Mouse (Mus musculus): ENCODE data around the gene Adam15.

The Adam15 gene

GRCm38 (mm10) chr3:89365486-89366414 lies 16.0 kb upstream of the Adam15 start:
- H3K36me3 ChIP-seq (ENCODE audit: insufficient read depth, low read length), result no peaks in the 10 kb centered on the region
- H3K4me3 ChIP-seq (replicated peaks; ENCODE audit: low read length), result peak overlapping the region; percentile 60
- TF ChIP-seq POU5F1 (IDR thresholded peaks at IDR 0.05; ENCODE audit: borderline replicate concordance, low read length) (no peak), NANOG (IDR thresholded peaks at IDR 0.05; ENCODE audit: borderline replicate concordance, low read length) (no peak), CTCF (conservative IDR thresholded peaks at IDR 0.05; ENCODE audit: low read length) (no peak)
- H3K4me1 ChIP-seq (replicated peaks; ENCODE audit: low read depth, low read length), result peaks cover 32% of the 10 kb centered on the region
- no peaks in the 10 kb centered on the region for H3K9me3 ChIP-seq (ENCODE audit: low read length)
- peaks cover 66% of the 10 kb centered on the region for H3K27me3 ChIP-seq (ENCODE audit: insufficient read depth, low read length)

DNA sequence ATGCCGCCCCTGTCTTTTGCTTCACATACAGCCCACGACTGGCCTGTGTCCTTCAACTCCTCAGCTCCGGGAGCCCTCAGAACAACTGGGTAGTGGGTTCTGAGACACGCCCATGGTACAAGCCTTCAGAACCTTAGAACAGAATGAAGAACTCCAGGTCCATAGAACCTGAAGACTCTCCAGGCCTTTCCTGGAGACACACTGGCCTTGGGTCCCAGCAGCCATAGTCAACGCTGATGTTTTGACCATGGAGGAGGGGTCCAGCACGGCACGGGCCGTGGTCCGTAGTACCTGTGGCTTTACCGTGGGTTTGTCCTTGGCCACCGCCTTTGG lies 15.3 kb upstream of the Adam15 start, which contains the start of gene Dcst1:
Dcst1 (minus strand) TSS at position 101 of the 333 bp plus-strand sequence.
- TF ChIP-seq NANOG (IDR thresholded peaks at IDR 0.05; ENCODE audit: borderline replicate concordance, low read length), result no peak
- TF ChIP-seq CTCF (conservative IDR thresholded peaks at IDR 0.05; ENCODE audit: low read length), result no peak
- TF ChIP-seq POU5F1 (IDR thresholded peaks at IDR 0.05; ENCODE audit: borderline replicate concordance, low read length), result no peak
- peaks cover 63% of the 10 kb centered on the region for H3K27me3 ChIP-seq (ENCODE audit: insufficient read depth, low read length)
- no peaks in the 10 kb centered on the region for H3K9me3 ChIP-seq (ENCODE audit: low read length)
- H3K4me1 ChIP-seq (replicated peaks; ENCODE audit: low read depth, low read length), result peaks cover 27% of the 10 kb centered on the region
- peak within 1 kb of the TSS; percentile 60 for H3K4me3 ChIP-seq (replicated peaks; ENCODE audit: low read length)
- H3K36me3 ChIP-seq (ENCODE audit: insufficient read depth, low read length), result no peaks in the 10 kb centered on the region

DNA sequence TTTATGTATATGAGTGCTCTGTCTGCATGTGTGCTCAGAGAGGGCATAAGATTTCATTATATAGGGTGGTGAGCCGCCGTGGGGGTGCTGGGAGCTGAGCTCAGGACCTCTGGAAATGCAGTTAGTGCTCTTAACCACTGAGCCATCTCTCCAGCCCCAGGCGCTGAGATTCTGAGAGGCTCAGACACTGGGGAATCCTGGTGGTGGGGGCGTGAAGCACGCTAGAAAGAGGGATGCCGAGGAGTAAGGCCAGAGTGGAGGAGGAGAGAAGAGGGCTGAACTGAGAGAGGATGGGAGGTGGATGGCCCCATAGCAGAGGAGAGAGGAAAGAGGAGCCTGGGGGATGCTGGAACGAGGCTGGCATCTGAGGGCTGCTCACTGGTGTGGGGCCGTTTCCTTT lies 14.8 kb upstream of the Adam15 start:
- peaks cover 31% of the 10 kb centered on the region for H3K4me1 ChIP-seq (replicated peaks; ENCODE audit: low read depth, low read length)
- TF ChIP-seq POU5F1 (IDR thresholded peaks at IDR 0.05; ENCODE audit: borderline replicate concordance, low read length) (no peak), CTCF (conservative IDR thresholded peaks at IDR 0.05; ENCODE audit: low read length) (no peak), NANOG (IDR thresholded peaks at IDR 0.05; ENCODE audit: borderline replicate concordance, low read length) (no peak)
- H3K36me3 ChIP-seq (ENCODE audit: insufficient read depth, low read length), result no peaks in the 10 kb centered on the region
- peak overlapping the region; percentile 60; the same call in 1 of the 2 replicates for H3K4me3 ChIP-seq (replicated peaks; ENCODE audit: low read length)
- H3K9me3 ChIP-seq (ENCODE audit: low read length), result no peaks in the 10 kb centered on the region
- H3K27me3 ChIP-seq (ENCODE audit: insufficient read depth, low read length), result peaks cover 63% of the 10 kb centered on the region

DNA sequence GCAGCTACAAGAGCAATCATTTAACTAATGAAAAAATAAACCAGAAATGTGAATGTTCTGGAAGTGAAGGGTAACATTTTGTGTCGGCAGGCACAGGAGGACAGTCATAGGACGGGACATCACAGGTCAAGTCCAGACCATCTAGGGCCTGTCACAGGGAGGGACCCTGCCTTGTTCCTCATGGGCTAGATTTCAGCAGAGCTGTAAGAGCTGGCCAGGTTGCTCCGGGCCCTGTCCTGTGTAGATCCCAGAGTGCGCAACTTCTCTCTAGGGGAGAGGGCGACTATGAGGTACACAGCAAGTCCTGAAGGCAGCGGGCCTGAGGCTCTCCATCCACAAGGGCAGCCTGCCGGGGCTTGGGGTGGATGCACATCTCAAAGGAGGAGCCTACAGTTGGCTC lies 11.9 kb upstream of the Adam15 start, which contains the start of gene Dcst2:
Dcst2 (plus strand) TSS at position 301 of the 400 bp plus-strand sequence.
- no peak for TF ChIP-seq CTCF (conservative IDR thresholded peaks at IDR 0.05; ENCODE audit: low read length)
- no peak for TF ChIP-seq NANOG (IDR thresholded peaks at IDR 0.05; ENCODE audit: borderline replicate concordance, low read length)
- no peak for TF ChIP-seq POU5F1 (IDR thresholded peaks at IDR 0.05; ENCODE audit: borderline replicate concordance, low read length)
- H3K36me3 ChIP-seq (ENCODE audit: insufficient read depth, low read length), result no peaks in the 10 kb centered on the region
- H3K4me3 ChIP-seq (replicated peaks; ENCODE audit: low read length), result no peak within 1 kb of the TSS
- peaks cover 66% of the 10 kb centered on the region for H3K27me3 ChIP-seq (ENCODE audit: insufficient read depth, low read length)
- H3K4me1 ChIP-seq (replicated peaks; ENCODE audit: low read depth, low read length), result peaks cover 26% of the 10 kb centered on the region
- no peaks in the 10 kb centered on the region for H3K9me3 ChIP-seq (ENCODE audit: low read length)

DNA sequence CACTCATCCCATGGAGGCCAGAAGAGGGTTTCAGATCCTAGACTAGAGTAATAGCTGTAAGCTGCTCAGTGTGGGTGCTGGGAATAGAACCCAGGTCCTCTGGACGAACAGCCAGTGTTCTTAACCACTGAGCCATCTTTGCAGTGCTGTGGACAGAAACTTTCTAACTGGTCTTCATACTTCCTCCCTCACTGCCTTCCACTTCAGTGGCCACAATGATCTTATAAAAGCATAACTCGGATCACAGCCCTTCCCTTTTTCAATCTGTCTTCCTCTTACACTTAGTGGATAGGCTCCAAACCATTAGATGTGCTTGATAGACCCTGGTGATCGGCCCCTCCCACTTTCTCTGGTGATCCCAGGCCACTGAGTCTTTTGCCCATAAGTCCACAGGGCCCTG lies 10.4 kb upstream of the Adam15 start:
- Histone ChIP-seq H3K36me3 (ENCODE audit: insufficient read depth, low read length) (no peaks in the 10 kb centered on the region), H3K4me1 (replicated peaks; ENCODE audit: low read depth, low read length) (peaks cover 28% of the 10 kb centered on the region), H3K9me3 (ENCODE audit: low read length) (no peaks in the 10 kb centered on the region), H3K27me3 (ENCODE audit: insufficient read depth, low read length) (peaks cover 66% of the 10 kb centered on the region), H3K4me3 (replicated peaks; ENCODE audit: low read length) (no peak overlapping the region)
- no peak for TF ChIP-seq CTCF (conservative IDR thresholded peaks at IDR 0.05; ENCODE audit: low read length)
- TF ChIP-seq NANOG (IDR thresholded peaks at IDR 0.05; ENCODE audit: borderline replicate concordance, low read length), result no peak
- TF ChIP-seq POU5F1 (IDR thresholded peaks at IDR 0.05; ENCODE audit: borderline replicate concordance, low read length), result no peak

- Histone ChIP-seq H3K27me3 (ENCODE audit: insufficient read depth, low read length) (peaks cover 61% of the 10 kb centered on the region), H3K4me1 (replicated peaks; ENCODE audit: low read depth, low read length) (peaks cover 26% of the 10 kb centered on the region), H3K36me3 (ENCODE audit: insufficient read depth, low read length) (no peaks in the 10 kb centered on the region), H3K4me3 (replicated peaks; ENCODE audit: low read length) (no peak overlapping the region), H3K9me3 (ENCODE audit: low read length) (no peaks in the 10 kb centered on the region)
- no peak for TF ChIP-seq POU5F1 (IDR thresholded peaks at IDR 0.05; ENCODE audit: borderline replicate concordance, low read length)
- no peak for TF ChIP-seq NANOG (IDR thresholded peaks at IDR 0.05; ENCODE audit: borderline replicate concordance, low read length)
- no peak for TF ChIP-seq CTCF (conservative IDR thresholded peaks at IDR 0.05; ENCODE audit: low read length)
These were observed 9.8 kb upstream of the Adam15 start for GRCm38 (mm10) chr3:89359630-89360029.

DNA sequence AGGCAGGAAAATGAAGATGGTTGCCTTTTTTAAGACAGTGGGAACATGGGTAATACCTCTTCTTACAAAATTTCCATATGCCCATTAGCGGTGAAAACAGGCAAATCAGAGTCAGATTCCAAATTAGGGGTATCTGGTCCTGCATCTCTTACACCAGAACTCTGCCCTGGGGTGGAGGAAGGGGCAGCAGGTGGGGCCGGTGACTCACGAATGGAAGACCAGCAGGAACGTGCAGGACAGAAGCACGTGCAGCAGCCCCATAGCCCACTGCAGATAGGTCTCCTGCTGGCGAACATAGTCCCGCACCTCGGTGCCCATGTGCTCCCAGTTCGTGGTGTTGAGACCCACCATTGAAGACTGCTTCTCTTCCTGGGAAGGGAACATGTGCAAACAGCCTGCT lies 6.2 kb upstream of the Adam15 start:
- Histone ChIP-seq H3K36me3 (ENCODE audit: insufficient read depth, low read length) (no peaks in the 10 kb centered on the region), H3K9me3 (ENCODE audit: low read length) (no peaks in the 10 kb centered on the region), H3K27me3 (ENCODE audit: insufficient read depth, low read length) (peaks cover 75% of the 10 kb centered on the region), H3K4me1 (replicated peaks; ENCODE audit: low read depth, low read length) (peaks cover 44% of the 10 kb centered on the region), H3K4me3 (replicated peaks; ENCODE audit: low read length) (peak overlapping the region; percentile 48; the same call in 1 of the 2 replicates)
- no peak for TF ChIP-seq POU5F1 (IDR thresholded peaks at IDR 0.05; ENCODE audit: borderline replicate concordance, low read length)
- no peak for TF ChIP-seq NANOG (IDR thresholded peaks at IDR 0.05; ENCODE audit: borderline replicate concordance, low read length)
- TF ChIP-seq CTCF (conservative IDR thresholded peaks at IDR 0.05; ENCODE audit: low read length), result no peak

DNA sequence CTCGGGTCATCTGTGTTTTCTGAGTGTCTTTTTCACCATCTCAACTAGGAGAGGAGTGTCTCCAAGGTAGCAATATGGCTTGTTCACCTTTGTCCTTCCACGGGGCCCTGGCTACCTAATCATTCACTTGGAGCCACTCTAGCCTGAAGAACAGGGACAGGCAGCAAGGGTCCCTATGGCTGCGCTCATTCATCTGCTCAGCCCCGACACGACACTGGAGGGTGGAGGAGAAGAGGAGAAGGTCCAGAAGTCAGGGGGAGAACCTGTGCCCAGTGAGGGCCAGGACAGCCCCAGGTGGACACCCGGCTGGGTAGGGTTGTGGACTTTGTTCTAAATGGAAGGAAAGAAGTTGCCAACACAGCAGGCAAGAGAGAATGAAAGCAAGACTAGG lies 5.7 kb upstream of the Adam15 start:
- TF ChIP-seq POU5F1 (IDR thresholded peaks at IDR 0.05; ENCODE audit: borderline replicate concordance, low read length) (no peak), NANOG (IDR thresholded peaks at IDR 0.05; ENCODE audit: borderline replicate concordance, low read length) (no peak), CTCF (conservative IDR thresholded peaks at IDR 0.05; ENCODE audit: low read length) (no peak)
- no peak overlapping the region for H3K4me3 ChIP-seq (replicated peaks; ENCODE audit: low read length)
- no peaks in the 10 kb centered on the region for H3K36me3 ChIP-seq (ENCODE audit: insufficient read depth, low read length)
- H3K27me3 ChIP-seq (ENCODE audit: insufficient read depth, low read length), result peaks cover 80% of the 10 kb centered on the region
- no peaks in the 10 kb centered on the region for H3K9me3 ChIP-seq (ENCODE audit: low read length)
- H3K4me1 ChIP-seq (replicated peaks; ENCODE audit: low read depth, low read length), result peaks cover 47% of the 10 kb centered on the region
